Mouse (Mus musculus) thymus, postnatal 0 days (tissue): ENCODE results near the gene Cabin1. TPM values are rescaled to one million over a fixed set of nuclear protein-coding genes. Genes with fewer than 3 reads are reported as not detected.
A peak's percentile ranks its signal among the peaks of the same experiment; 100 is the strongest.
"Not testable (repeated sequence)": the region's sequence is repeated elsewhere in the genome, so short reads cannot be mapped to it uniquely, and the experiment has no call there.

ENCODE experiments used
- DNase-seq: peaks from one replicate; pipeline ENCODE4 v3.0.0-alpha.2; 2015; ENCODE audit warnings: low spot score
- polyA plus RNA-seq: library from polyadenylated mRNA; unstranded; fragments of >200 nt; fragmentation: Nextera tagmentation; extraction: Ambion mirVana; gene quantifications from 2 replicates; pipeline ENCODE4 v1.2.1, GENCODE M21; 2015

Cabin1 gene
- polyA plus RNA-seq, 1 experiment from 2014 or later: 26.1 TPM

GRCm38 (mm10) chr10:75767756-75768155, 3.6 kb upstream of the Cabin1 start:
- not testable (repeated sequence) for DNase-seq

DNA sequence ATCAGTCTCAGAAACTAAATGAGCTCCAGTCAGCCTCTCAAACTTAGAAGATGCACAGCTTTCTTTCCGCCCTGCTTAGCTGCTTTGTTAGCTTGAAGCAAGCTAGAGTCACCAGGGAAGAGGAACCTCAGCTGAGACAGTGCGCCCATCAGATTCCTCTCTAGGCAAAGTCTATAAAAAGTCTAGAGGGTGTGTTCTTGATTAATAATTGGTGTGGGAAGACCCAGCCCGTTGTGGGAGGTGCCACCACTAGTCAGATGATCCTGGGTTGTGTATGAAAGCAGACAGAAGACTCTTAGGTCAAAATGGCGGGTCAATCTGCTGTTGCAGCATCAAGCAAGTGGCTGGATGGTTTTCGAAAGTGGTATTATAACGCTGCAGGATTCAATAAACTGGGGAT, 2.7 kb upstream of the Cabin1 start:
- DNase-seq: no peak

DNA sequence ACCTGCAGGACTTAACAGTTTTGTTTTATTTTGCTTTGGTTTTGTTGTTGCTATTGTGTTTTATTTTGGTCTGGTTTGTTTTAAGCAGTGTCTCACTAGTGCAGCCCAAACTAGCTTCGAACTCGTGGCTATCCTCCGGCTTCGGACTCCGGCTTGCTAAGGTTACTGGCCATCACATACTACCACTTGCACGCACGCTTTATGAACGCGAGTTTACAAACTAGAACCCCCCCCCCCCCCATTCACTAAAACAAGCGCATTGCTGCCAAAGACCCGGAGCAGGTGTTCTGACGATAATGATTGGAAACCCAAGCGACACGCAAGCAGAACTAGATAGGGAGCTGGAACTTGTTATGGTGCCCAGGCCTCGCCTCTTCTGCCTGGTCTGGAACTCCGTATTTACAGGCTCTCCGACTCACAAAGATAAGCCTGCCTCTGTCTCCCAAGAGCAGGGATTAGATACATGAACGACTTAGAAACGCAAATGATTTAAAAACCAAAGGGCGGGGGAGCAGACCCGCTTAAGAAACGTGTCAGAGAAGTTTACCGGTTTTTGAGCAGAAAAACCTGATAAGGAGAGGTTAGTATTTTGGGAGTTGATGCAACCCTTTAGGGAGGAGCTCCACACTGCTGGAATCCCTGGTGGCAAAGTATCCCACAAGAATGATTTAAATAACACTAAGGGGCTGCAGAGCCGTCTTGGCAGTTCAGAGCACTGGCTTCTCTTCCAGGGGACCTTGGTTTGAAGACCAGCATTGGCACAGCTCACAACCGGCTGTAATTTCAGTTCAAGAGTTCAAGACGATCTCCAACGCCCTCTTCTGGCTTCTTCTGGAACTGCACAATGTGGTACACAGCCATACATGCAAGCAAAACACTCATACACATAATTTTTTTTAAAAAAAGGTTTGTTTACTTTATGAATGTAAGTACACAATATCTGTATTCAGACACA, 655 bp upstream of the Cabin1 start:
- DNase-seq: peak; percentile 92

DNA sequence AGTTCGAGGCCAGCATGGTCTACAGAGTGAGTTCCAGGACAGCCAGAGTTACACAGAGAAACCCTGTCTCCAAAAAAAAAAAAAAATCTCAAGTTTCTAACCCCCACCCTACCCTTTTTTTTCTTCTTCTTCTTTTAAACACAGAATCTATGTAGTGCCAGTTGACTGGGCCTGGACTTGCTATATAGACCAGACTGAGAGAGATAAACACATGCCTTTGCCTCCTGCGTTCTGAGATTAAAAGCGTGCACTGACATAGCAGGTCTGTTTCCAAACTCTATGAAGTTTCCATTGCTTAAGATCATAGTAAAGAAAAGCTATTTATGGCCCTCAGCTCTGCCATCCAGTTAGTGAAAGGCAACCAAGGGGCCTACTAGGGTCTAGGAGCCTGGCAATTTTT, 1.7 kb downstream of the Cabin1 start:
- no peak for DNase-seq

DNA sequence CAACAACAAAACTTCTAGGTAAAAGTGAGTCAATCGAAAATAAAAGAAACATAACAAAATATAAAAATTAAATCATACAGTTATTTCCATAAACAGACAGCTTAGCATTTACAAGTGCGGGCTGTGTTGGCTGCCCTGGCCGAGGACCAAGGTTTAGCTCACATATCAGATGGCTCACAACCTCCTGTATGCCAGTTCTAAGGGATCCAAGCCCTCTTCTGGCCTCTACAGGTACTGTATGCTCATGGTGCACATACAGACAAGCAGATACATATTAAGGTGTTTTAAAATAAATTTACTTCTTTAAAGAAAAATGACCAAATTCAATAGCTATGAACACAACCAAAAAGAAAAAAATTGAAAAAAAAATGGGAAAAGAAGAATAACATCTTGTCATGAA, 3.8 kb downstream of the Cabin1 start:
- no peak for DNase-seq

- DNase-seq: no peak
Measured at GRCm38 (mm10) chr10:75756719-75757118, 7.4 kb downstream of the Cabin1 start.

DNA sequence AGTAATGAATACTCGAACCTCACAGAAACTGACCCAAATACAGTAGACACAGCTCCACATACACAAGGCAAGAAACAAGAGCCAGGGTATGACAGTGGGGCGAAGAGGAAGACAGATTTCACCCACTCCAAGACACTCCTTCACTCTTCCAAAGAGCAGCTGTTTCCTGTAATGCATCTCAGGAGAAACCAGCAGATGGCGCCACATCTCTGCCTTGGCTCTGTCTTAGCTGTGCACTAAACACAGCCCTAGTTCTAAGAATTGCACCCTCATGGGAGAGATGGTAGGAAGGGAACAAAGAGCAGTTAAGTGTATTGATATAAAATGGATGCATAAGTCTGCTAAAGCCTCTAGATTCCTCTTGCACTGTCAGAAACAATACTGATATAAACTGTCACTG, 20.1 kb downstream of the Cabin1 start:
- peak; percentile 84 for DNase-seq

DNA sequence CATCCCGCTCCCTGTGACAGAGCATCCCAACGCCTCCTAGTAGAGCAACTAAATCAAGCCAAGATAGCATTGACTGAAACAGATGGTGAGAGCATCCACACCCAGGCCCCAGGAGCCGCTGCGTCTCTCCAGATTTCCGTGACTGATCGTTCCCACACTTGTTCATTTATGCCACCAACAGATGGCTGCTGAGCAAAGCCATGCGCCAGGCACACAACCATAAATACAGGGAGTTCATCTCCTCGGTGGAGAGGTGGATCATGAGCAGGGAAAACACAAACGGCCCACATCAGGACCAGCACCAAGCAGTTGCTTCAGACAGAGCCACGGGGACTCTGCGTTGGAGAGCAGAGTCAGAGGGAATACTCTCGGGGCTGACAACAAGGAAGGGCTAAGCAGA, 20.8 kb downstream of the Cabin1 start:
- no peak for DNase-seq

- DNase-seq: no peak
Measured at GRCm38 (mm10) chr10:75740866-75741265, 23.3 kb downstream of the Cabin1 start.

DNA sequence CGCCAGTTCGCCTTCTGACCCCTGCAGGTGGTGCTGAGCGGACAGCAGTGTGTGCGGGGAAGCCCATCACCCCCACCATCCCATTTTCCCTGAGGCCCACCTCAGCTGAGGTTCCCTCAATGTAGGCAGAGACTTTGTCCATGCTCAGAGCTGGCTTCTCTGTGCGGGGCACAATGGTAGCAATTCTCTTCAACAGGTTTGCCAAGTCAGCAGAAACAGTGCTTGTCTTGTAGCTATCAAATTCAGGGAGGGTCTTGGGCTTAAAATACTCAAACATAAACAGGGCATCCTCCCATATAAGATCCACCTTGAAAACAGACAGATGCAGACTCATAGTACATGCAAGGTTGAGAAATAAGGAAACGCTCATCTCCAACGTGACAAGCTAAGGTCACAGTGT, 38.7 kb downstream of the Cabin1 start:
- DNase-seq: no peak

GRCm38 (mm10) chr10:75720215-75720614, 43.9 kb downstream of the Cabin1 start:
- DNase-seq: no peak

- DNase-seq: no peak
Measured at GRCm38 (mm10) chr10:75714795-75715194, 49.3 kb downstream of the Cabin1 start.

GRCm38 (mm10) chr10:75713026-75713425, 51.1 kb downstream of the Cabin1 start:
- no peak for DNase-seq

GRCm38 (mm10) chr10:75710210-75710609, 53.9 kb downstream of the Cabin1 start:
- DNase-seq: no peak

DNA sequence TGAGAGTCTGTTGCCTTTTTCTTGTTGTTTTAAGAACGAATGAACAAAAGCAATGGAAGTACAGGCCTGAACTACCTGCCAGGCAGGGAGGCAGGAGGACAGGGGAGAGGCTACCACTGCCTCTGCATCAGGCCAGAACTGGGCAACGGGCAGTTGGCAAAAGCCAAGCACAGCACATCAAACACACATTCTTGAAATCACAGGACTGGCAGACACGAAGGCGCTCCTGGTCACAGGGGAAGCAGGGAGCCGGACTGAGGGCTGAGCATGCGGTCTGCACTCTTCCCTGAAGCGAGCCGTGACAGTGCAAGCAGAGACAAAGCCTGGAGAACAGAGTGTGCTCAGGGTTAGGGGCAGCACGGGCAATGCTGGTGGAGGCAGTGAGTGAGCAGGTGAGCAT, 54.9 kb downstream of the Cabin1 start:
- DNase-seq: no peak

- DNase-seq: peak; percentile 27
Measured at GRCm38 (mm10) chr10:75708633-75708992, 55.5 kb downstream of the Cabin1 start.

- no peak for DNase-seq
Measured at GRCm38 (mm10) chr10:75707901-75708632, 56.1 kb downstream of the Cabin1 start.

DNA sequence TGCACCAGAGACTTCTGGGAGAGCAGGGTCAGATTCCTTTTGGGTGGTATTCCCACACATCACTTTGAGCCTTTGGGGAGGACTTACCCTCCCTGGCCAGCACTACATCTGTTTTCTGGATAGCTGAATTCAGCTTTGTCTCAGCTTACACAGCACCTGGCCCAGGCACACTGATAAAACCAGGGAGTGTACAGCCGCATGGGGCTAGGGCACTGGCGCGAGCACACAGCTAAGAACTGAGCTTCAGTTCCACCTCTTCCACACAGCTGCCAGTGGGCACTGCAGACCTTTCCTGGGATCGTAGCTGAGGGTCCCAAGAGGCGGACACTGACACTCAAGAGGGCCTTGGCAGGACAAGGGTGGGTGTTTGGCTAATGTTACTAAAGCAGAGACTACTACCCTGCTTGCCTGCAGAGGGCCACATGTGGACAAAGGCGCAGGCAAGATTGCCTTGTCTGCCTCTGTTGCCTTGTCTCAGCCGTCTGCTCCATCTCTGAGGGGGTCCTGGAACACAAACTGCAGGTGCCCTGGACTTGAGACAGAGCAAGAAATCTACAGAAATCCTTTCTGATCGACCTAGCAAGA, 57.4 kb downstream of the Cabin1 start:
- no peak for DNase-seq

GRCm38 (mm10) chr10:75705681-75706400, 58.3 kb downstream of the Cabin1 start:
- no peak for DNase-seq

DNA sequence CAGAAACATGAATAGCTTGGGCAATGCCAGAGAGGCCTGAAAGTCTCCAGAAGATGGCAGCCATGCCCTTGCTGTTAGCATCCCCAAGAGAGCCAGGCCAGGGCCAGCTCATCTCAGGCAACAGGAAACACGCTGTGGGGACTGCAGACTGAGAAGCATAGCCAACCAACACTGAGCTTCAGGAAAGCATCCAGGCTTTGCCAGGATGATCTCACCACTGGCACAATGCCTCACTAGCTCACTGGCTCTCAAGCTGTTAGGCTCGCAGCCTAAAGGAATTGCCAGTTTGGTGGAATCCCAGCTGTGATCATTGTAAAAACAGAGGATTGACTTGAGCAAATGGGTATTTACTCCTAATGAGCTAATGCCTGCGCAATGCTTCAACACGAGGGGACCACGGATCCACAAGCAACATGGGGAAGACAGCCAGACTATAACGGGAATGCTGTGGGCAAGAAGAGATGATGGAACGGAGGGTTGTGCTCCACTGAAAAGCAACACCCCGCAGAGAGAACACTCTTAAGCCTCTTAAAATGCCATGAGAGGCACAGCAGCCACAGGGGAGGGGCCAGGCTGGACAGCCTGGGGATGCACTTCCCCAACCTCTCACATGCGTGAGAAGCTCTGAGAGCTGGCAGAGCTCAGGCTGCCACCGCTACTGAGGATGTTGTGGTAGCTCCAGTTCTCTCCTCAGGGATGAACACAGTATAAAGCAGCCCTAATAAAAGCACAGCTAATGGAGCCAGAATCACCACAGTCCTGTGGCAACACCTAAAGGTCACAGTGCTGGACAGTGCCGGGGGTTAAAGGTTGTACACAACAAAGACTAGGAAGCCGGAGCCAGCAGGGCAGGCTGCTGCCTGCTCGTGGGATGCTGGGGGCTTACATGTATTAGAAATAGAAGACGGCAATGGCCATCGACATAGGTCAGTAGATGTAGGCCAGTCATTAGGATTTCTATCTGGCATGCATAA, 59.6 kb downstream of the Cabin1 start:
- DNase-seq: no peak
